Mouse (Mus musculus): Measurements from ENCODE around the gene Gucd1.
"Not testable (repeated sequence)": the region's sequence is repeated elsewhere in the genome, so short reads cannot be mapped to it uniquely, and the experiment has no call there.

Gene Gucd1

GRCm38 (mm10) chr10:75503692-75504091 lies 14.1 kb downstream of the Gucd1 start:
- DNase-seq (ENCODE audit: low spot score in 2 of 2) = no peak

DNA sequence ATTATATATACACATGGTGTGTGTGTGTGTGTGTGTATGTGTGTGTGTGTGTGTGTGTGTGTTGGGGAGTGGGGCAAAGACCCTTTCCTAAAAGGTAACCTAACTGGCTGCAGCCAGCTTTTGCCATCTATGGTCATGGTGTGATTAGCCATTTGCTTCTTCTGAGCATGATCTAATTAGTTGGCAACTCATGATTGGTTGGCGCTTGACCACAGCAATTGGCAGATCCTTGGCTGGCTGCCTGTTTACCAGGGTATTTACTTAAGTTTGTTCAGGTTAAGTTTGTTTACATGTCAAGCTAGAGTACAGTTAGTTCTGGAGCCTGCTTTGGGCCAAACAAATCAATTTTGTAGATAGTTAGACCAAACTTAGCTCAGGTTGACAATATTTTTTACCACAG lies 16.1 kb downstream of the Gucd1 start:
- DNase-seq (ENCODE audit: low spot score in 2 of 2) = no peak

GRCm38 (mm10) chr10:75500345-75500744 lies 17.4 kb downstream of the Gucd1 start:
- DNase-seq (ENCODE audit: low spot score in 2 of 2) = no peak

DNA sequence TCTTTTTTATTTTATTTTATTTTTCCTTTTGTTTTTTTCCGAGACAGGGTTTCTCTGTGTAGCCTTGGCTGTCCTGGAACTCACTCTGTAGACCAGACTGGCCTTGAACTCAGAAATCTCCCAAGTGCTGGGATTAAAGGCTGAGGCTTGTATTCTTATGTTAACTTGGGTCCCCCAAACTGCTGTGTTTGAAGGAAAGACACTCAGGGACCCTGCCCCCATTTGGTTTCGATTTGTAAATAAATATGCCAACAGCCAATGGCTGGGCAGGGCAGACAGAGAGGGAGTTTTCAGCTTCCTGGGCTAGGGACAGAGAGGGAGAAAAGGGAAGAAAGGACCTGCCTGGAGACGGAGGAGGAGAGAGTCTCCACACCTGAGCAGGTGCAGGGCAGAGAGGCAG lies 18.0 kb downstream of the Gucd1 start:
- DNase-seq (ENCODE audit: low spot score in 2 of 2) = no peak

DNA sequence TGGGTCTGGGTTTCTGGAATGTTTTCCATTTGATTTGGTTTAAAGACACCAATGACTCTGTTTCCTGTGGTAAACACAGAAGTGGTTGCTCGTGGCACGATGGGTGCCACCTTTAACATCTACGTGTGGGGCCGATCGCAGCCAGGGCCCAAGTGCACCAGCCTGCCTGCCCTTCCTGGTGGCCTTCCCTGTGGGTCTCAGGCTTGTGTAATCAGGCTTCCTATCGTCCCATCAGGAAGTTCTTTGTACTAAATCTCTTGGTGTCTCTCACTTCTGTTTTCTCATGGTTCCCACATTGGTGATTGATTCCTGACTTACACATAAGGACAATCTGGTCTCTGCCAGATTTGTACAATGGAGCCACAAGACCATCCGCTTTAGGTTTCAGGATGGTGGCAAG lies 18.6 kb downstream of the Gucd1 start:
- DNase-seq (ENCODE audit: low spot score in 2 of 2) = not testable (repeated sequence)

GRCm38 (mm10) chr10:75495921-75496320 lies 21.9 kb downstream of the Gucd1 start:
- no peak for DNase-seq (ENCODE audit: low spot score in 2 of 2)

DNA sequence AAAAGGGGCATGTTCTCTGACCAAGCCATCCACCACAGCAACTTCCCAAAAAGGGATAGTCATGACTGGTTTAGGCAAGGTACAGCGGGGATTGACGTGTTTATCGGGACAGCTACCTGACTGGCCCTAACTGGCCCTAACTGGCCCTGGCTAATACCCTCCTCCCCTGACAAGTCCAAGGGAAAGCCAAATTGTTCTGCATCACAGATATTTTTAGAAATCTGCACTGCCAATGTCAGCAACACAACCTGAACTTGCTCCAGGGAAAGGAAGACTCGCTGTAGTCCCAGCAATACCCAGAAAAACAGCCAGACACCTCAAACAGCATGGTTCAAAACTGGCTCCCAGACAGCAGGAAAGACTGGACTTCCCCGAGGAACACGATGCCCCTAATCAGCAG lies 22.5 kb downstream of the Gucd1 start:
- no peak for DNase-seq (ENCODE audit: low spot score in 2 of 2)

DNA sequence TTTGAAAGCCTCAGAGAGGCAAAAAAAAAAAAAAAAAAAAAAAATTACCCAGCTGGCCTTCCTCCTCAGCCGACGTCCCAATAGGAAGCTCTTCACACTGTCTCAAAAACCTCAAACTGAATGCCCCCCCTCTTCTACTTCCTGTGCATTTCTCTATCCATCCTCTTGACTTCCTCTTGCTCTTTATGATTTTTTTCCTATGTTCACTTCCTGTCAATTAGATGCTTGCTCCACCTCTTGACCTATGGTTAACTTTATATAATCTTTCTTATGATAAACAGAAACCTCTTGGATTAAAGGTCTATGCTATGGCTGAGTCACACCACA lies 25.9 kb downstream of the Gucd1 start:
- DNase-seq (ENCODE audit: low spot score in 2 of 2) = no peak

DNA sequence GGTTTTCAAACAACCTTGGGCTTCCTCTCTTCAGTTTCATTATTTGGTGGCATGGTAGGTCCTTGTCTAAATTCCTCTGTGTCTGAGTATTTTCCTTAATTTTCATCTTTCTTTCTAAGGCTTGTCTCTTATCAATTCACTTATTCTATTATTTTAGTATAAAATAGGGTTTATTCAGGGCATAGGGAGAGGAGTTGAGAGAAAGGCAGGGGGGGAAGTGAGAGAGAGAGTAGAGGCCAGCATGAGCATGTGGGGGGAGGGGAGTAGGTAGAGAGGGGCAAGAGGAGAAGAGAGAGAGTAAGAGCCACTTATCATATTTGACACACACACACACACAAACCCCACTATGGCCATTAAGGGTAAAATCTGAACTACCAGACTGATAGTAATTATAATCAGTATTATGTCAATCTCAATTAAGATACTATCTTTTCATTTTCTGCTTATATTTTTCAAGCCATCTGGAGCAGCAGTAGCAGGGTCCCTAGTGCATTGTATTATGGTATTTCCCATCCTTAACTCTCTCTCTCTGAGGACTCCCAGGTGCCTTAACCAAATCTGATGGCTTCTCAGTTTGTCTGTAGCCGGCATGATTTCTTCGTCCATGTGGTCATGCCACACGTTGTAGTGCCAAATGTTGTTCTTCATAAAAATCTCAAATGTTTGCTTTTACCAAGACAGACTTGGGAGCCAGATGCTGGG lies 26.4 kb downstream of the Gucd1 start:
- DNase-seq (ENCODE audit: low spot score in 2 of 2) = no peak

DNA sequence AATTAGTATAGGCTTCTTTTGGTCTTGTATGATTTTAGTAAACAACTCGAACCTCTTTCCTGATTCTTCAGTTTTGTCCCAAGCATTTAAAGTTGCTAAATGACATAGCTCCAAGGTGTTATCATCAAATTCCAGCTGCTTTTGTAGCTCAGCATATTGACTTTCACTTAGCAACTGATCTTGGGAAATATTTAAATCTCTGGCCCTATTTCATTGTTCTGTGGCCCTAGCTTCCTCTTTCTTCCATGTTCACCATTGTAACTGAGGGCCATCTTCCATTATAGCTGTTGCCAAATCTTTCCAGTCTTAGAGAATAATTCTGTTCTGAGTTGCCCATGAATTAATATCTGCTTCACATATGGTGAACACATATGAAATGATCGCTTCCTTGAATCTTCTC lies 27.0 kb downstream of the Gucd1 start:
- DNase-seq (ENCODE audit: low spot score in 2 of 2) = no peak

GRCm38 (mm10) chr10:75489522-75489921 lies 28.2 kb downstream of the Gucd1 start:
- no peak for DNase-seq (ENCODE audit: low spot score in 2 of 2)

GRCm38 (mm10) chr10:75487131-75487530 lies 30.6 kb downstream of the Gucd1 start:
- no peak for DNase-seq (ENCODE audit: low spot score in 2 of 2)

GRCm38 (mm10) chr10:75486086-75486979 lies 31.4 kb downstream of the Gucd1 start:
- peak; percentile 60 to 63 for DNase-seq (ENCODE audit: low spot score in 2 of 2)

GRCm38 (mm10) chr10:75484767-75485166 lies 33.0 kb downstream of the Gucd1 start:
- DNase-seq (ENCODE audit: low spot score in 2 of 2) = no peak

GRCm38 (mm10) chr10:75484066-75484465 lies 33.7 kb downstream of the Gucd1 start:
- DNase-seq (ENCODE audit: low spot score in 2 of 2) = no peak

DNA sequence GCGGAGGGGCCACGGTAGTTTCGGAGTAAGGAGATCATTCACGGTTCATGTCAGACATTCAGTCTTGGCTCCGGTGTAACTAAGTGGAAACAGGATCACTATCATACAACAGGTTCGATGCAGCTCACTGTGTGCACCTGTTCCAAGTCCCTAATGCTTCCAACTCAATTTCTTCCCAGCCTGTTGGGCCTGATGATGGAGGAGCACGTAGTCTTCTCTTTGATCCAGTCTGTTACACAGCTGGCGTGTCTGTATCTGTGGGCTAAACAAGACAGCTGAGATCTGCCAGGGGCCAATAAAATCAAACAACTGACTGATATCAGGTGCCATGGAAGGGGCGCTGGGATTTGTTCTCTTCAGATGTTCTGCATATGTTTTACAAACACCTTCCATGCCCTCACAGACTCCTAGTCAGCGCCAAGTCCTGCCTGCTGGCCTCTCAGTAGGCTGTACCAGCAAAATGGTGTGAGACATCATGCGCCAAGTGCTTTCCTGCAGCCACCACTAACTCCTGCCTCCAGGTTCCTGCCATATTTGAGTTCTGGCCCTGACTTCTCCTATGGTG lies 34.8 kb downstream of the Gucd1 start:
- no peak for DNase-seq (ENCODE audit: low spot score in 2 of 2)

GRCm38 (mm10) chr10:75482271-75482670 lies 35.5 kb downstream of the Gucd1 start:
- DNase-seq (ENCODE audit: low spot score in 2 of 2) = no peak

DNA sequence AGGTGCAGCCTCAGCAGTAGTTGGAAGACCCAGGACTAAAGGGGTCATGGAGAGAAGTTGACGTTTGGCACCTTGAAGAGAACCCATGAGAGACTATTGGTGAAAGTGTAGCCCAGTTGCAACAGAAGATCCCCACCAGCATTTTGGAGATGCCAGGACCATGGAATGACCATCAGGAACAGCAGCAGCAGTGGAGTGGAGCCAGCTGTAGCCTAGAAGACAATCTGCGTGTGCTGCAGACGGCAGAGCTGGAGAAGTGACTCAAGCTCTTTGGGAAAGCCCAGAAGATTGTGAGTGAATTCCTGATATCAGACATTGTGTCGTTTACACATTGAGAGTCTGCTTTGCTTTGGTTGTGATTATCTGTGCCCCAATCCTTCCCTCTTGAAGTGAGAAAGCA lies 36.1 kb downstream of the Gucd1 start:
- no peak for DNase-seq (ENCODE audit: low spot score in 2 of 2)

DNA sequence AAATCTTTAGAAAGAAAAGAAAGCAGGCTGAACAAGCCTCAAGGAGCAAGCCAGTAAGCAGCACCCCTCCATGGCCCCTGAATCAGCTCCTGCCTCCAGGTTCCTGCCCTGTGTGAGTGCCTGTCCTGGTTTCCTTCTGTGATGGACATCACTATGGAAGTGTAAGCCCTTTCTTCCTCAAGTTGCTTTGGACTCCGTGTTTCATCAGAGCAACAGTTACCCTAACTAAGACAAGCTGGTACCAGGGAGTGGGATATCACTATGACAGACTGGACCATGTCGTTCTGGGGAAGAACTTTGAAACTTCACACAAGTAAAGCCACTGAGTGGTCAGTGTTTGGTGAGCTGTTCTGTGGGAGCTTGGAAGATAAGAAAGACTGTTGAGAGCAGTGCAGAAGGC lies 37.8 kb downstream of the Gucd1 start:
- DNase-seq (ENCODE audit: low spot score in 2 of 2) = no peak

DNA sequence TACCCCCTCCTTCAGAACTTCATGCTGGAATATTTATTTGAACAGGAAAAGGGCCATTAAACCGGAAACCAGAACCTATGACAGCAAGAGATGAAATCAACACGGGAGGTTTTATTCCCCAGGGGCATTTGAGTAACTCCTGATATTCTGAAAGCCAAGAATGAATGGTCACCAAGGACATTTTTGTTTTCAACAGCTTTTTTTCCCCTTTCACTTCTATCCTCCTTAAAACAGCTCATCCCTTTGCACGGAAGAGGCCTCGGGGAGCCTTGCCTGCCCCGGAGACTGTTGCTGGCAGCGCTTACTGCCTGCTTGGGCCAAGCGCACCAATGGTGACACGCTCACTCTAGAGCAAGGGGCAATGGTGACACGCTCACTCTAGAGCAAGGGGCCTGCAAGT lies 40.7 kb downstream of the Gucd1 start:
- no peak for DNase-seq (ENCODE audit: low spot score in 2 of 2)

- not testable (repeated sequence) for DNase-seq (ENCODE audit: low spot score in 2 of 2)
These were observed 42.5 kb downstream of the Gucd1 start for GRCm38 (mm10) chr10:75475139-75475850.

DNA sequence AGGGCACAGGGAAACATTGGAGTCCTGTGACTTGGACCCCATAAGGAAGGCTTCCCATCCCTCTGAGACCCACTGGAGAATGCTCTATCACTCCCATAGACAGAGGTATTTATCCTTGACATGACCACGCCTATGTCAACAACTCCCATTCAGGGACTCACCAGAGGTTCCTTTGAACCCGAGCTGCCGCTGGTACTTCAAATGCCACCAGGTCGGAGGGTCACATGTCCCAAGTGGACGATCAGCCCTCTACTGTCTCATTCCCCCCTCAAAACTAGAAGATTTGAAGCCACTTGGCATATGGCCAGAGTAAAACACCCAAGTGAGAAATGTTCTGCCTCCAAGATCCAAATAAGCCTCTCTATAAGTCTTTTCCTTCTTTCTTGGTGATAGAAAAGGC lies 43.2 kb downstream of the Gucd1 start:
- DNase-seq (ENCODE audit: low spot score in 2 of 2) = no peak
